Mouse (Mus musculus): Measurements from ENCODE around the gene Fbln2.

- TF ChIP-seq POLR2A (IDR thresholded peaks at IDR 0.05; ENCODE audit: low read depth, low read length) (no peak), ZMIZ1 (IDR thresholded peaks at IDR 0.05; ENCODE audit: low read depth, low read length) (no peak), CTCF (conservative IDR thresholded peaks at IDR 0.05 in 1 of 2, IDR thresholded peaks at IDR 0.05 in 1 of 2; ENCODE audit: low read depth in 2 of 2, low read length in 2 of 2) (no peak)
Measured at GRCm38 (mm10) chr6:91220062-91220461, 7.8 kb downstream of the Fbln2 start.

All from CH12.LX (cell line).